Mouse (Mus musculus): ENCODE results near the gene Rps17. TPM values are rescaled to one million over a fixed set of nuclear protein-coding genes. Genes with fewer than 3 reads are reported as not detected.

Rps17 gene
- polyA plus RNA-seq, 1 experiment from 2014 or later, result 1,594 TPM

- WGBS, result 84% methylated on average over 5 of the region's 5 CpGs
- ATAC-seq (replicated peaks; ENCODE audit: low FRiP score, low TSS enrichment, low read depth), result no peak
These were observed 40.4 kb downstream of the Rps17 start for GRCm38 (mm10) chr7:81304675-81305074.

GRCm38 (mm10) chr7:81304100-81304499, 41.0 kb downstream of the Rps17 start:
- 80% methylated on average over 5 of the region's 5 CpGs for WGBS
- no peaks in the 10 kb centered on the region for H3K4me1 ChIP-seq (replicated peaks; ENCODE audit: control insufficient read depth, insufficient read depth, low read length)
- H3K4me3 ChIP-seq (ENCODE audit: low read depth, low read length), result no peak overlapping the region
- no peaks in the 10 kb centered on the region for H3K9me3 ChIP-seq (ENCODE audit: control insufficient read depth, low read length)
- no peak overlapping the region for H3K4me2 ChIP-seq (ENCODE audit: low read length)
- no peak overlapping the region for H3K9ac ChIP-seq (ENCODE audit: low read length)
- no peaks in the 10 kb centered on the region for H3K36me3 ChIP-seq (ENCODE audit: control insufficient read depth, insufficient read depth, low read length)
- ATAC-seq (replicated peaks; ENCODE audit: low FRiP score, low TSS enrichment, low read depth), result no peak
- H3K27me3 ChIP-seq (replicated peaks; ENCODE audit: control insufficient read depth, insufficient read depth, low read length), result no peaks in the 10 kb centered on the region
- H3K27ac ChIP-seq (ENCODE audit: low read depth), result no peak overlapping the region
- DNase-seq (ENCODE audit: low spot score), result no peak

More at GRCm38 (mm10) chr7:81304675-81305074, 40.4 kb downstream of the Rps17 start:
- no peaks in the 10 kb centered on the region for H3K9me3 ChIP-seq (ENCODE audit: control insufficient read depth, low read length)
- H3K27me3 ChIP-seq (replicated peaks; ENCODE audit: control insufficient read depth, insufficient read depth, low read length), result no peaks in the 10 kb centered on the region
- no peak overlapping the region for H3K4me3 ChIP-seq (ENCODE audit: low read depth, low read length)
- no peaks in the 10 kb centered on the region for H3K4me1 ChIP-seq (replicated peaks; ENCODE audit: control insufficient read depth, insufficient read depth, low read length)
- no peak overlapping the region for H3K27ac ChIP-seq (ENCODE audit: low read depth)
- no peak overlapping the region for H3K4me2 ChIP-seq (ENCODE audit: low read length)
- no peak for DNase-seq (ENCODE audit: low spot score)
- no peaks in the 10 kb centered on the region for H3K36me3 ChIP-seq (ENCODE audit: control insufficient read depth, insufficient read depth, low read length)
- H3K9ac ChIP-seq (ENCODE audit: low read length), result no peak overlapping the region

GRCm38 (mm10) chr7:81303682-81304081, 41.4 kb downstream of the Rps17 start:
- ATAC-seq (replicated peaks; ENCODE audit: low FRiP score, low TSS enrichment, low read depth), result no peak
- no peak overlapping the region for H3K27ac ChIP-seq (ENCODE audit: low read depth)
- 89% methylated on average over 2 of the region's 2 CpGs for WGBS
- H3K9me3 ChIP-seq (ENCODE audit: control insufficient read depth, low read length), result no peaks in the 10 kb centered on the region
- no peaks in the 10 kb centered on the region for H3K36me3 ChIP-seq (ENCODE audit: control insufficient read depth, insufficient read depth, low read length)
- no peak overlapping the region for H3K9ac ChIP-seq (ENCODE audit: low read length)
- H3K4me3 ChIP-seq (ENCODE audit: low read depth, low read length), result no peak overlapping the region
- H3K4me2 ChIP-seq (ENCODE audit: low read length), result no peak overlapping the region
- H3K4me1 ChIP-seq (replicated peaks; ENCODE audit: control insufficient read depth, insufficient read depth, low read length), result no peaks in the 10 kb centered on the region
- H3K27me3 ChIP-seq (replicated peaks; ENCODE audit: control insufficient read depth, insufficient read depth, low read length), result no peaks in the 10 kb centered on the region
- DNase-seq (ENCODE audit: low spot score), result no peak

GRCm38 (mm10) chr7:81301323-81301722, 43.7 kb downstream of the Rps17 start:
- Histone ChIP-seq H3K9ac (ENCODE audit: low read length) (no peak overlapping the region), H3K4me1 (replicated peaks; ENCODE audit: control insufficient read depth, insufficient read depth, low read length) (no peaks in the 10 kb centered on the region; the same call in 1 of the 2 replicates), H3K27me3 (replicated peaks; ENCODE audit: control insufficient read depth, insufficient read depth, low read length) (no peaks in the 10 kb centered on the region), H3K4me3 (ENCODE audit: low read depth, low read length) (no peak overlapping the region), H3K9me3 (ENCODE audit: control insufficient read depth, low read length) (no peaks in the 10 kb centered on the region), H3K4me2 (ENCODE audit: low read length) (no peak overlapping the region), H3K36me3 (ENCODE audit: control insufficient read depth, insufficient read depth, low read length) (no peaks in the 10 kb centered on the region), H3K27ac (ENCODE audit: low read depth) (no peak overlapping the region)
- 81% methylated on average over 7 of the region's 7 CpGs for WGBS
- ATAC-seq (replicated peaks; ENCODE audit: low FRiP score, low TSS enrichment, low read depth) (no peak), DNase-seq (ENCODE audit: low spot score) (no peak)

DNA sequence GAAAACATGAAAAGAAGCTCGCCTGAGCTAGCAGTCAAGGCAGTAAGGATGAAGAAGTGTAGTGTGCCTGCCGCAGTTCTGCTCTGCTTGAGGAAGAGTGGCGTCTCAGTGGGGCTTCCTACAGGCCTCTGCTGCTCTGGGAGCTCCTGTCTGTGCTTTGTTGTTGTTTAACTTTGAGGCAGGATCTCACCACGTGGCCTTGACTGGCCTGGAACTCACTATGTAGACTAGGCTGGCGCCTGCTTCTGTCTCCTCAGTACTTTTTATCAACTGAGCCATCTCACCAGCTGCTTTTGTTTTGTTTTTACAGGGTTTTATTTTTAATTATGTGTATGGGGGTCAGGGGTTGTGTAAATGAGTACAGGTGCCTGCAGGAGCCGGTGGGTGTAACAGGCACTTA, 46.8 kb downstream of the Rps17 start:
- H3K9ac ChIP-seq (ENCODE audit: low read length), result no peak overlapping the region
- H3K27me3 ChIP-seq (replicated peaks; ENCODE audit: control insufficient read depth, insufficient read depth, low read length), result no peaks in the 10 kb centered on the region
- H3K4me3 ChIP-seq (ENCODE audit: low read depth, low read length), result no peak overlapping the region
- no peaks in the 10 kb centered on the region; the same call in 1 of the 2 replicates for H3K4me1 ChIP-seq (replicated peaks; ENCODE audit: control insufficient read depth, insufficient read depth, low read length)
- H3K9me3 ChIP-seq (ENCODE audit: control insufficient read depth, low read length), result no peaks in the 10 kb centered on the region
- no peaks in the 10 kb centered on the region for H3K36me3 ChIP-seq (ENCODE audit: control insufficient read depth, insufficient read depth, low read length)
- no peak overlapping the region for H3K4me2 ChIP-seq (ENCODE audit: low read length)
- H3K27ac ChIP-seq (ENCODE audit: low read depth), result no peak overlapping the region
- no peak for ATAC-seq (replicated peaks; ENCODE audit: low FRiP score, low TSS enrichment, low read depth)
- DNase-seq (ENCODE audit: low spot score), result no peak
- 26% methylated on average over 6 of the region's 6 CpGs for WGBS

DNA sequence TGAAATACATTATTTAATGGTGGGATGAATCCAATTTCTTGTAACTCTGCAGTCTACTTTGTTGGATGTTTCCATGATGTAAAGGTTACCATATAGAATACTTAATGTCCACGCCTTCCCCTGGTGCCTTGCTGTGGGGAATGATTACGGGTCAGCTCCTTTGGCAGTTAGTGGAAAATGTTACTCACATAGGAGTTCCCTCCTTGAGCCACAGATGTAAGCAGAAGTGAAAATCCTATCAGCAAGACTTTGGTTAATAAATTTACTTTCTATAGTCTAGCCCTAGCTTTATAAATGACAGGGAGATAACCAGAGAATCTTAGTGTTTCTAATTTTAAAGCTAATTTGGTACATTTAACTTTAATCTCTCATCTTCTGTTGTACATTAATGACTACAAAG, 49.9 kb downstream of the Rps17 start:
- H3K4me3 ChIP-seq (ENCODE audit: low read depth, low read length), result no peak overlapping the region
- H3K4me1 ChIP-seq (replicated peaks; ENCODE audit: control insufficient read depth, insufficient read depth, low read length), result peaks cover 3% of the 10 kb centered on the region; the same call in 1 of the 2 replicates
- H3K9me3 ChIP-seq (ENCODE audit: control insufficient read depth, low read length), result no peaks in the 10 kb centered on the region
- H3K36me3 ChIP-seq (ENCODE audit: control insufficient read depth, insufficient read depth, low read length), result no peaks in the 10 kb centered on the region
- H3K27me3 ChIP-seq (replicated peaks; ENCODE audit: control insufficient read depth, insufficient read depth, low read length), result no peaks in the 10 kb centered on the region
- H3K4me2 ChIP-seq (ENCODE audit: low read length), result no peak overlapping the region
- no peak for DNase-seq (ENCODE audit: low spot score)
- no peak for ATAC-seq (replicated peaks; ENCODE audit: low FRiP score, low TSS enrichment, low read depth)
- no peak overlapping the region for H3K9ac ChIP-seq (ENCODE audit: low read length)
- H3K27ac ChIP-seq (ENCODE audit: low read depth), result no peak overlapping the region
- 91% methylated on average over 2 of the region's 2 CpGs for WGBS

Other genes with a start within 250 kb of the Rps17 start
- 0.48 and 1.1 TPM in 2 replicates for gene Slc28a1, start 230.5 kb downstream of the Rps17 start, polyA plus RNA-seq (2014; fragmentation: Nextera tagmentation; extraction: Ambion mirVana)
- gene Pde8a, start 131.7 kb downstream of the Rps17 start, polyA plus RNA-seq (2014; fragmentation: Nextera tagmentation; extraction: Ambion mirVana), result 3.1 and 3.7 TPM in 2 replicates
- 1.3 and 2.0 TPM in 2 replicates for gene Cpeb1, start 110.2 kb upstream of the Rps17 start, polyA plus RNA-seq (2014; fragmentation: Nextera tagmentation; extraction: Ambion mirVana)
- 7.4 and 8.3 TPM in 2 replicates for gene Ap3b2, start 148.7 kb upstream of the Rps17 start, polyA plus RNA-seq (2014; fragmentation: Nextera tagmentation; extraction: Ambion mirVana)
- not detected in 2 replicates for gene BC048679, start 153.0 kb upstream of the Rps17 start, polyA plus RNA-seq (2014; fragmentation: Nextera tagmentation; extraction: Ambion mirVana)
- 0.07 TPM in 1 of 2 replicates, not detected in the other for gene Fsd2, start 221.7 kb upstream of the Rps17 start, polyA plus RNA-seq (2014; fragmentation: Nextera tagmentation; extraction: Ambion mirVana)
- gene Whamm, start 226.0 kb upstream of the Rps17 start, polyA plus RNA-seq (2014; fragmentation: Nextera tagmentation; extraction: Ambion mirVana), result 6.0 and 7.3 TPM in 2 replicates

Measured in intestine, embryonic 14.5 days (tissue).